Mouse (Mus musculus) heart, adult 2 months (tissue): Measurements from ENCODE around the gene Cldn34b2. TPM values are rescaled to one million over a fixed set of nuclear protein-coding genes. Genes with fewer than 3 reads are reported as not detected.

Experiments used
- polyA plus RNA-seq: library from polyadenylated mRNA; depleted of rRNA; stranded (reverse); fragments of >200 nt; gene quantifications from 2 replicates; pipeline ENCODE4 v1.2.3, GENCODE M21; 2012; rRNA removed
- total RNA-seq, 2 experiments: library from RNA; stranded (reverse); gene quantifications; 2 replicates each; pipeline ENCODE4 v1.2.3; 2021

Gene Cldn34b2
- total and polyA plus RNA-seq, 3 experiments, result not detected

Other genes with a start within 250 kb of the Cldn34b2 start
- gene Cldn34b1, start 238.1 kb downstream of the Cldn34b2 start, total RNA-seq, result not detected
- gene Cldn34b1, start 238.1 kb downstream of the Cldn34b2 start, polyA plus RNA-seq, result not detected in 2 replicates
- gene Magea6, start 192.4 kb downstream of the Cldn34b2 start, total RNA-seq, result not detected
- not detected in 2 replicates for gene Magea6, start 192.4 kb downstream of the Cldn34b2 start, polyA plus RNA-seq
- not detected for gene Magea3, start 178.9 kb downstream of the Cldn34b2 start, total RNA-seq
- not detected in 2 replicates for gene Magea3, start 178.9 kb downstream of the Cldn34b2 start, polyA plus RNA-seq
- not detected for gene Magea8, start 132.6 kb downstream of the Cldn34b2 start, total RNA-seq
- not detected in 2 replicates for gene Magea8, start 132.6 kb downstream of the Cldn34b2 start, polyA plus RNA-seq
- gene Magea5, start 65.3 kb downstream of the Cldn34b2 start, total RNA-seq, result not detected
- gene Magea5, start 65.3 kb downstream of the Cldn34b2 start, polyA plus RNA-seq, result not detected in 2 replicates
- gene Magea1, start 38.6 kb downstream of the Cldn34b2 start, total RNA-seq, result not detected
- not detected in 2 replicates for gene Magea1, start 38.6 kb downstream of the Cldn34b2 start, polyA plus RNA-seq
- gene Magea2, start 34.7 kb downstream of the Cldn34b2 start, total RNA-seq, result not detected
- gene Magea2, start 34.7 kb downstream of the Cldn34b2 start, polyA plus RNA-seq, result not detected in 2 replicates
- gene Sat1, start 88.0 kb upstream of the Cldn34b2 start, total RNA-seq, result 10 to 100 TPM; 29.2 to 31.7 TPM
- gene Sat1, start 88.0 kb upstream of the Cldn34b2 start, polyA plus RNA-seq, result 22.1 and 32.3 TPM in 2 replicates
- 10 to 100 TPM; 24.0 to 26.1 TPM for gene Acot9, start 134.0 kb upstream of the Cldn34b2 start, total RNA-seq
- 11.5 and 21.1 TPM in 2 replicates for gene Acot9, start 134.0 kb upstream of the Cldn34b2 start, polyA plus RNA-seq
- 10 to 100 TPM; 25.1 to 25.7 TPM for gene Prdx4, start 212.3 kb upstream of the Cldn34b2 start, total RNA-seq
- gene Prdx4, start 212.3 kb upstream of the Cldn34b2 start, polyA plus RNA-seq, result 22.6 and 34.9 TPM in 2 replicates